Mouse (Mus musculus) lung, postnatal 0 days (tissue): ENCODE measurements around the gene Elfn1.

Experiments used
- CTCF ChIP-seq: IDR thresholded peaks from 2 replicates; pipeline ENCODE4 v1.5.1; 2016; ENCODE audit warnings: antibody characterized with exemption, mild to moderate bottlenecking
- EP300 ChIP-seq: IDR thresholded peaks from 2 replicates; pipeline ENCODE4 v1.6.1; 2016; ENCODE audit warnings: antibody characterized with exemption, mild to moderate bottlenecking, control low read depth

DNA sequence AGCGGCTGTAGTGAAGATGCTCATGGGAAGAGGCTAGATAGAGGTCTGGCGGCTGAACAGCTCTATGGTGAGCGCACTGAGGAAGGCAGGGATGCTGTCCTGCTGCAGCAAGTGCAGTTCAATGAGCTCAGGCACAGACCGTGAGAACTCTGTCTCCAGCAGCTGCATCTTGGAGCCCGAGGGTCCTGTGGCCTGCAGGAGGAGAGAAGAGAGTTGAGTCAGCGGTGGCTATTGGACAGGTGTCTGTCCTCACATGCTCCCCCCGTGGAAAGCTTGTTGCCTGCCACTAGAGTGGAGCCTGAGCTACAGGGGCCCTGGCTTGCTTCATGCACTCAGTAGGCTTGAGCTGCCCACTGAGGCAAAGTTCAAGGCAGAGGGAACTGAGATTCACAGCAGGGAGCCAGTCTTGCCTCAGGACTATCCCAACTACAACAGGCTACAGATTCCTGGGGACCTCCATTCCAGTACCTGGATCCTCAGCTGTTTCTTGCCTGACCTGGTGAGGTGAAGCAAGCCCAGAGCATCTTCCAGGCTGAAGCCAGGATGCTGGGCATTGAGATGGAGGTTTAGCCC, 101.4 kb downstream of the Elfn1 start:
- TF ChIP-seq CTCF (no peak), EP300 (no peak)
